Mouse (Mus musculus) cerebellum, adult 2 months (tissue): Measurements from ENCODE around the gene Wdr81.

Experiments
- CTCF ChIP-seq: fragments of 200-500 bp; IDR thresholded peaks from 2 replicates; pipeline ENCODE4 v1.5.1; 2011; ENCODE audit warnings: low read depth, mild to moderate bottlenecking, control low read depth, low read length, moderate library complexity, borderline replicate concordance; ENCODE audit not compliant: insufficient read depth
- POLR2A ChIP-seq: fragments of 200-500 bp; IDR thresholded peaks from 2 replicates; pipeline ENCODE4 v1.6.1; 2011; ENCODE audit warnings: low read length, control low read depth, borderline replicate concordance; ENCODE audit not compliant: insufficient read depth

GRCm38 (mm10) chr11:75450936-75451335 is 3.6 kb downstream of the Wdr81 start:
- TF ChIP-seq CTCF (no peak), POLR2A (no peak)
